Mouse (Mus musculus) splenic B cell, adult 2 months (primary cell): ENCODE data around the gene Igf1r.
A peak's percentile ranks its signal among the peaks of the same experiment; 100 is the strongest.

ENCODE experiments used
- DNase-seq: peaks from one replicate; pipeline ENCODE4 v3.0.0-alpha.2; 2011; ENCODE audit warnings: low read depth, low spot score
- H3K27me3 ChIP-seq: 2 replicates; pipeline ENCODE4 v1.6.1; 2012; ENCODE audit warnings: mild to moderate bottlenecking, low read length, moderate library complexity, mixed read lengths; ENCODE audit not compliant: control insufficient read depth, poor library complexity, insufficient read depth, severe bottlenecking
- H3K36me3 ChIP-seq: 2 replicates; pipeline ENCODE4 v1.6.1; 2012; ENCODE audit warnings: mild to moderate bottlenecking, low read length, moderate library complexity, mixed read lengths; ENCODE audit not compliant: control insufficient read depth, poor library complexity, insufficient read depth, severe bottlenecking

Igf1r gene

GRCm38 (mm10) chr7:67973180-67974014 lies 20.8 kb downstream of the Igf1r start:
- DNase-seq = no peak
- no peaks in the 10 kb centered on the region for H3K27me3 ChIP-seq
- no peaks in the 10 kb centered on the region for H3K36me3 ChIP-seq

GRCm38 (mm10) chr7:67981956-67982355 lies 29.3 kb downstream of the Igf1r start:
- H3K27me3 ChIP-seq = no peaks in the 10 kb centered on the region
- H3K36me3 ChIP-seq = no peaks in the 10 kb centered on the region
- DNase-seq = no peak

- Histone ChIP-seq H3K36me3 (no peaks in the 10 kb centered on the region), H3K27me3 (no peaks in the 10 kb centered on the region)
- DNase-seq = no peak
Observed at GRCm38 (mm10) chr7:67982809-67983208, 30.2 kb downstream of the Igf1r start.

GRCm38 (mm10) chr7:67983451-67983850 lies 30.8 kb downstream of the Igf1r start:
- Histone ChIP-seq H3K36me3 (no peaks in the 10 kb centered on the region), H3K27me3 (no peaks in the 10 kb centered on the region)
- no peak for DNase-seq

- no peak for DNase-seq
- H3K36me3 ChIP-seq = no peaks in the 10 kb centered on the region
- H3K27me3 ChIP-seq = no peaks in the 10 kb centered on the region
Observed at GRCm38 (mm10) chr7:67985003-67985416, 32.4 kb downstream of the Igf1r start.

GRCm38 (mm10) chr7:67985511-67985910 lies 32.9 kb downstream of the Igf1r start:
- no peaks in the 10 kb centered on the region for H3K36me3 ChIP-seq
- no peaks in the 10 kb centered on the region for H3K27me3 ChIP-seq
- DNase-seq = no peak

- DNase-seq = no peak
- Histone ChIP-seq H3K36me3 (no peaks in the 10 kb centered on the region), H3K27me3 (no peaks in the 10 kb centered on the region)
Observed at GRCm38 (mm10) chr7:67986277-67986676, 33.6 kb downstream of the Igf1r start.

GRCm38 (mm10) chr7:67986816-67987215 lies 34.2 kb downstream of the Igf1r start:
- Histone ChIP-seq H3K27me3 (no peaks in the 10 kb centered on the region), H3K36me3 (no peaks in the 10 kb centered on the region)
- DNase-seq = no peak

- H3K36me3 ChIP-seq = no peaks in the 10 kb centered on the region
- no peaks in the 10 kb centered on the region for H3K27me3 ChIP-seq
- no peak for DNase-seq
Observed at GRCm38 (mm10) chr7:67989376-67989775, 36.7 kb downstream of the Igf1r start.

- DNase-seq = no peak
- Histone ChIP-seq H3K36me3 (no peaks in the 10 kb centered on the region), H3K27me3 (no peaks in the 10 kb centered on the region)
Observed at GRCm38 (mm10) chr7:67993614-67994013, 41.0 kb downstream of the Igf1r start.

- peak; percentile 7 for DNase-seq
- Histone ChIP-seq H3K27me3 (no peaks in the 10 kb centered on the region), H3K36me3 (no peaks in the 10 kb centered on the region)
Observed at GRCm38 (mm10) chr7:67994346-67994858, 41.8 kb downstream of the Igf1r start.

- no peaks in the 10 kb centered on the region for H3K36me3 ChIP-seq
- DNase-seq = no peak
- H3K27me3 ChIP-seq = no peaks in the 10 kb centered on the region
Observed at GRCm38 (mm10) chr7:67995276-67995675, 42.6 kb downstream of the Igf1r start.

- Histone ChIP-seq H3K36me3 (no peaks in the 10 kb centered on the region), H3K27me3 (no peaks in the 10 kb centered on the region)
- DNase-seq = no peak
Observed at GRCm38 (mm10) chr7:67996202-67996960, 43.8 kb downstream of the Igf1r start.

- Histone ChIP-seq H3K27me3 (no peaks in the 10 kb centered on the region), H3K36me3 (no peaks in the 10 kb centered on the region)
- DNase-seq = no peak
Observed at GRCm38 (mm10) chr7:68001269-68001668, 48.6 kb downstream of the Igf1r start.

- H3K36me3 ChIP-seq = no peaks in the 10 kb centered on the region
- no peak for DNase-seq
- H3K27me3 ChIP-seq = no peaks in the 10 kb centered on the region
Observed at GRCm38 (mm10) chr7:68006074-68006473, 53.4 kb downstream of the Igf1r start.
